Mouse (Mus musculus): Measurements from ENCODE around the gene Pik3r6.

Pik3r6 gene

DNA sequence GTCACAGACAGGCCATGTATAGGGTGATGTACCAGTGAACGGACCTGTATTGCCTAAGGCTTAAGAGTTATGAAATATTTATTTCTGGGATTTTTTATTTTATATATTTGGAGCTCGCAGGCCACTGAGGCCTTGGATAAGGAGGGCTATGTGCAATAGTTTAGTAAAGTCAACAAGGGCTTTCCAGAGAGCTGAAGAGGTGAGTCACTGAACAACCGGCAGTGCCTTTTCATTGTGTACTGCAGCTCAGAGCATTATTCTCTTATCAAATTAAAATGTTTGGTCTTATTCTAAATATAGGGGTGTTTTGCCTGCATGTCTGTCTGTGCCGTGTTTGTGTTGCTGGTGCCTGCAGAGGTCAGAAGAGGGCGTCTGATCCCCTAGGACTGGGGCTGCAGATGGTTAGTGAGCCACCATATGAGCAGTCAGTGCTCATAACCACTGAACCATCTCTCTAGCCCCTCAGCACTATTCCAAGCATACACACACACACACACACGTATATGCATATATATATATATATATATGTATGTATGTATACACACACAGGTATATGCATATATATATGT lies 14.5 kb upstream of the Pik3r6 start:
- DNase-seq (ENCODE audit: low read depth), result no peak

DNA sequence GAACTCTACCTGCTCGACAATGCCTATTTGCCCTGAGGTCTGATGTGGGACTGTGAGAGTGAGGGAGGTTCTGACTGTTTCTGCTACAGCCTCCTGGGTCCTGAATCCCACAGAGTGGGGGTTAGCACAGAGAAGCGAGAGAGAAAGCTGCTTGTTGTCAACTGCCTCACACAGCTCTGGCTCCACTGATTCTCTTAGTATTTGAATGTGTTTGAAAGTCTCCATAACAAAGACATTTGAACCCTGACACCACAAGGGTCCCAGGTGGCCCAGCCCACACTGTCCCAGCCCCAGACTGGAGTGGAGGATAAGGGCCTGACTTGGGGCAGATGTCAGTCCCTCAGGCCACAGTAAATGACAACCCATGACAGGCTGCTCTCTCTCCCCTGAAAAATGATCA lies 13.6 kb upstream of the Pik3r6 start:
- DNase-seq (ENCODE audit: low read depth), result no peak

DNA sequence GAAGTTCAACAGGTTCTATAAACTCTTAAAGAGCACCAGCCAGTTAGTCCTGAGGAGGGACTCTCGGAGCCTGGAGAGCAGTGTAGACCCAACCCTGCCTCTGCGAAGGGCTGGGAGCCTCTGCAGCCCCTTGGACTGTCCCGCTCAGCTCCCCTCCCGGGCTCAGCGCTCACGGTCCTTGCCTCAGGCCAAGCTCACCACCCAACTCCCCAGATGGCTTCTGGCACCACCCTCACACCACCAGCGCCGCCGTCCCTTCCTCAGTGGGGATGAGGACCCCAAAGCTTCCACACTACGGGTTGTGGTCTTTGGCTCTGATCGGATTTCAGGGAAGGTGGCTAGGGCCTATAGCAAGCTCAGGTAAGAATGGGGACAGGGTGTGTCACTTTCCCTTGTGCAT lies 10.2 kb upstream of the Pik3r6 start:
- no peak for DNase-seq (ENCODE audit: low read depth)

DNA sequence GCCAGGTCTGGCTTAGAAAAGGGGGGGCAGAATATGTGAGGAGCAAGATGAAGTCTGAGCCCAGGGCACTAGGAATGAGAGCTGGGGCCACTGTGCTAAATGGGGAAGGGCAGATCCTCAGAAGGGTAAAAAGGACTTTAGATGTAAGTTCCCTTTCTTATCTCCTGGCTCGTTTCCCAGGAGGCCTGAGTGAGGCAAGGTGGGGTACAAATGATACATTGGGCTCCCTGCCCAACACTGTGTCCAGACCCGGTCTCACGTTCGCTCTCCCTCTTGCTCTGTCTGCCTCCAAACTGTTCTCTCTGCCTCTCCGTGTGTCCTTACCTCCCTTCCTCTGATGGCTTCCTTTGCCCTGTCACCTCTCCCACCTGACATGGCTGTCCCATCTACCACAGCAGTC lies 9.1 kb upstream of the Pik3r6 start:
- DNase-seq (ENCODE audit: low read depth), result no peak

DNA sequence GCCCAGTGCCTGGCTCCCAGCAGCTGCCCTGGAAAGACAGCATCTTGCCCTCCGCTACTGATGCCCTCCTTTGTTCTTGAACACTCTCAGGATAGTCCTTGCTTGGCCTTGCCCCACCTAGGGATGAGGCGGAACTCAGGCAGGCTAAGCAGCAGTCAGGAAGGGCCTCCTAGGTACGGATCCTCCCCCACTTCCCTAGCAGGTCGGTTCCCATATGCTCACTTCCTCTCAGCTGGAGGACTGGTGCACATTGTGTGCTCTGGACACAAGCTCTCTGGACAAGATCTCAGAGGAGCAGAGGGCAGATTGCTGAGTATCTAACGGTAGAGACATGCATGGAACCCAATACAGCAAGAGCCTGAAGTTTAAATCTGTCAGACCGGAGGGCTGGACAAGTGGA lies 5.7 kb upstream of the Pik3r6 start:
- no peak for DNase-seq (ENCODE audit: low read depth)

DNA sequence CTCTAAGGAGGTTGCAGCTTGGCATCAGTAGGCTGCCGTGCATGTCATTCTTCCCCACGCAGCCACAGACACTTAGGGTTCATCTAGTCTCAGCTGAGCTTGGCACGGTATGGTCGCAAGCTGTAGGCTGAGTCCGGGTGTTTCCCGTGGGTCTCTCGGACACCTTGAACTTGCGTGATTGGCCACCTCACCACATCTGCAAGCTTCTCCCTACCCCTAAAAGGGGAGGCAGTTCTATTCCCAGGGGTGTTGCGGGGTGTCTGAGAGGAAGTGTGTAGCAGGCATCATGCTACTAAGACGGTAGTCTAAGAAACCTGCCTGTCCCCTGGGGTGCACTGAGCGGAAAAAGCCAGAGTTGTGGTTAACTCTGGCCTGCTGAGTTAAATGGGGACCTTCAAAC lies 4.3 kb upstream of the Pik3r6 start:
- no peak for DNase-seq (ENCODE audit: low read depth)

DNA sequence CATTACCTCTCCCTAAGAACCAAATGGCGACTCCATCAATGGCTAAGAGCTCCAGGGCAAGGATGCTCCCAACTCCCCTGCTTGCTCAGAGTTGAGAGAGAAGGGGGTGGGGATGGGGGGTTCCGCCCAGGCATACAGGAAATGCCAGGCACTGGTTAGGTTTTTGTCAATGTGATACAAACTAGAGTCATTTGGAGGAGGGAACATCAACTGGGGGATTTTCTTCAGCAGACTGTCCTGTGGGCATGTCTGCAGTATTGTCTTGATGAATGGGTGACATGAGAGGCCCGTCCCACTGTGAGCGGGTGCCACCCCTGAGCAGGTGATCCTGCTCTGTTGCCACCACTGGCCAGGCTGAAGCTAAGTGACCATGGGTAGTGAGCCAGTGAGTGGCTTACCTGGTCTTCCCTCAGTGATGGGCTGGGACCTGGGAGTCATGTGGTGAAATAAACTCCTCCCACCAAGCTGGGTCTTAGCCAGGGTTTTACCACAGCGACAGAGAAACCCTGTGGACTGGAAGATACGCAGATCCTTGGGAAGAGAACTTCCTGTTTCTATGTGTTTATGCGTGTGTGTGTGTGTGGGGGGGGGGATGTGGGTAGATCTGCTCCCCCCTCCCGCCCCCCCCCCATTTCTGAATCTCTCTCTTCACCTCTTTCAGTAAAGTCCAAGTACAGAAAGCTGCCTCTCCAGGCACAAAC lies 3.7 kb upstream of the Pik3r6 start:
- DNase-seq (ENCODE audit: low read depth), result no peak

DNA sequence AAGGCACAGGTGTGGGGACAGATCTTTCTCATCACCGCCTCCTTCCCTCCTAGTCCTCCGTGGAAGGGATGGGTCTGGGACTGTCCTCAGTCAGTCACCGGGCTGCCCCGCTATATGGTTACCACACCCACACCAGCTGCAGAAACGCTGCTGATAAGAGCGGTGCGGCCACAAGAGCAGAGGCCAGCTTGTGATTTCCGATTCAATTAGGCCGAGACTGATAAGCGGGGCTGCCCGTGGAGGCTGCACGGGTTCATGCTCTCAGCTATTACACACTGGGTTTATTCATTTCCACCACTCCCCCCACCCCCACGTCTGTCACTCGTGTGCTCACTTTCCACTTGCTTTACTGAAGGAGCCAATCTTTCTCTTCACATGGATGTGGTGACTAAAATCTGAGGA lies 1.9 kb upstream of the Pik3r6 start:
- DNase-seq (ENCODE audit: low read depth), result peak; percentile 19

DNA sequence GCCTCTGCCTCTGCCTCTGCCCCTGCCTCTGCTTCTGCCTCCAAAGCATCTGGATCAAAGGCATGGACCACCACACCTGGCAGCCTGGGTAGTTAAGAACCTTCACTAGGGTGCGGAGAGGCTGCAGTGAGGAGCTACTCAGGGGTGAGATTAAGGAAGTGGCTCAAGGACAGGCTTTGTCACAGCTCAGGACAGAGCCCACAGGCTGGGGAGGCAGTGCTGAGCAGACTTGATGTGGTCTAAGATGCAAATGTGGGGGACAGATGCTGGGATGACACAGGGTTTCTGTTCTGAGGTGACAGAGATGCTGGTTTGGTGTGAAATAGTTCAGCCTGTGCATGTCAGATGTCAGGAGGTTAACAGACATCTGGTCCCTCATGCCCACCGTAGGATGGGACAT lies 411 bp upstream of the Pik3r6 start:
- no peak for DNase-seq (ENCODE audit: low read depth)

DNA sequence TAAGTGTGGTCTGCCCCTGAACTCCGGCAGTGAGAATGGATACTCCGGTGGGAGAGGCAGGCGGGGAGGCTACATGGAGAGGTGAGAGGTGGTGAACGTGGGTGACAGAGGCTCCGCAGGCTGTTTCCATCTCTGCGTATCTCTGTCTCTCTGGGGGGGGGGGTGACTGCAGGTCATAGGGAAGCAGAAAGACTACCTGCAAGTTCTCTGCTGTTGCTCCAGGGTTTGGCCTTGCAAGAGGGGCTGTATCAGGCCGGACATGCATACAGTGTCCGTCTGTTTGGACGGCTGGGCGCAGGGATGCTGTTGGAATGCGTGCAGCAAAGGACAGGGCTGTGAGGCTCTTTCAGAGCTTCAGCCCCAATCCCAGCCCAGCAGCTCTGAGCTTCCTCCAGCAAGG lies 2.1 kb downstream of the Pik3r6 start:
- no peak for DNase-seq (ENCODE audit: low read depth)

DNA sequence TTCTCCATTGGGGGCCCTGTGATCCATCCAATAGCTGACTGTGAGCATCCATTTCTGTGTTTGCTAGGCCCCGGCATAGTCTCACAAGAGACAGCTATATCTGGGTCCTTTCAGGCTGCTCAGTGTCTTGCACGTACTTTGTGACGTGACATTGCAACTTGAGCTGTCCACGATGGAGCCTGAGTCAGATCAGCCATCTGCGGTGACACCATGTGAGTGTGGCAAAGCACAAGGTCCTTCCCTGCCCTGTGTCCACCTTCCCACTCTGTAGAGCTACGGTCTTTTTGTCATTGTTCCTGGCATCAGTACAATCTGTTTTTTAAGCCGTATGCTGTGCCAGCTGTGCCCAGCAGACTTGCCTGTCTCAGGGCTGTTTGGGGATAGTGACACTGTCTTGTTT lies 4.4 kb downstream of the Pik3r6 start:
- DNase-seq (ENCODE audit: low read depth), result no peak

DNA sequence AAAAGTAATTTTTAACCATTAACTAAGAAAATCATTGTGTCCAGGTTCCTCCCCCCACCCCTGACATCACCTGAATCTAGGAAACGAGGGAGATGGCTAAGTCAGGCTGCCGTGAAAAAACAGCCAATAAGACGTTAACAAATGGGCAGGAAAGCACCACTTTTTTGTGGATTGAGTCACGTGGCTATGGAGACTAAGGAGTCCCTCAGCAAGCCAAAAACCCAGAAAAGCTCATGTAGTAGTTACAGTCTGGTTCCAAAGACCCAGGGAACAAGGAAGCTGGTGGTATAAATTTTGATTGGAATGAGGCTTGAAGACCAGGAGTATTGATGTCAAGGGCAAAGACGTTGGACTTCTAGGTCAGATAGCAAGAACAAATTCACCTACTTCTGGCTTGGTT lies 5.8 kb downstream of the Pik3r6 start:
- DNase-seq (ENCODE audit: low read depth), result no peak

DNA sequence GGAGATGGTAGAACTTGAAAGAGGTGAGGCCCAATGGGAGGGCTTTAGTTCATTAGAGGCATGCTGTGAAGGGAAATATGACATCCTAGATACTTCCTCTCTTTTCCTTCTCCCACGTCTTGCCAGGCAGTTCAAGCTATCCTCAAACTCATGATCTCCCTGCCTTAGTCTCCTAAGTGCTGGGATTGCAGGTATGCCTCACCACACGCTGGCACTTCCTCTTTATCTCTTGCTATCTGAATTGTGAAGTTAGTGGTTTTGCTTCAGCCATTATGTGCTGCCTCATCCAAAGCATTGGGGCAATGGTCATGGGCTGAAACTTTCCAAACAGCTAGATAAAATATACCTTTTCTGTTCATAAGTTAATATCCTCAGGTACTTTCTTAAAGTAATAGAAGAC lies 6.4 kb downstream of the Pik3r6 start:
- no peak for DNase-seq (ENCODE audit: low read depth)

DNA sequence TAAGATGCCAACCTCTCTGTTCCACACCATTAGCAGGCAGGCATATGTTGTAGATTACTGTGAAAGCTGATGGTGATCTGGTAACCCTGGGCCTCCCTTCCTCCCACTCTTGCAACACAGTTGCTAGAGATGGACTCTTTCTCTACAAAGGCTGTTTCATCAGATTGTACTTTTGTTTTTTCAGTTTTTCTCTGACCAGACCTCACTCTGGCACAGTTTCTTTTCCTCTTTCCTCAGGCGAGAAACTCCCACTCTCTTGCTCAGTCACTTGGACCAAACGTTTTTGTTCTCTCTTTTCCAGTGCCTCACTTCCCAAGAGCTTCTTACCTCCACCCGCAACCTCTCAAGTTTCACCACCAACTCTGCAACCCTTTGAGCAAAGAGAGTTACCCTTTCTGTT lies 11.2 kb downstream of the Pik3r6 start:
- no peak for DNase-seq (ENCODE audit: low read depth)

DNA sequence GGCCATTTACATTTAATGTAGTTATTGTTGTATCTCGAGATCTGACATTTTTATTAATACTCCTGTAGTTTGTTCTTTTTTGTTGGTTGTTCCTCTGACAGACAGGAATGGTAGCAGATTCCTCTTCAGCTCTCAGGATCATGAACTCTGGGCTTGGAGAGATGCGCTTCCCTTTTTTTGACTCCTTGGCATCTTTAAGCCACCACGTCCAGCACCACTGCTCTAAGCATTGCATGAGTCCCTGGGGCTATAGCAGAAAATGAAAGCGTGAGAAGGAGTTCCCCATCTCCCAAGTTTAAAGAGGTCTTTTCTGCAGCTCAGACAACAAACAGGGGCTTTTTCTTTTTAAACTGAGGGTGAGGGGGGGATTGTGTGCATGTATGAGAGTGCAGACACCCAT lies 16.5 kb downstream of the Pik3r6 start:
- no peak for DNase-seq (ENCODE audit: low read depth)

DNA sequence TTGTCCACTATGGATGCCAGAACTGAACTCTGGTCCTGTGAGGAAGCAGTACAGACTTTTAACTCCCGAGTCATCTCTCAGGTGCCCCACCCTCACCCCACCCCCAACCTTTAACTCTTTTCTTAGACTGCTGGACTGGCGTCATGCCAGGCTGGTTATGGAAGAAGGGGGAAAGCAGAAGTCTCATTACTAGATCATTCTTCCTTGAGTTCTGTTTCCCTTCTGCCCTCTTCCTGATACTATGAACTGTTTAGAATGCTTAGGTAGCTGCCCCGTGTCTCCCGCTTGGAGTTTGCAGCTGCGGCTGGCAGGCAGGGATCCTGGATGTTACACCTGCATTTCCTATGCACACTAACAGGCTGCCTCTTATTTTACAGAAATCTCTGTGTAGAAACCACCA lies 17.0 kb downstream of the Pik3r6 start:
- DNase-seq (ENCODE audit: low read depth), result no peak

DNA sequence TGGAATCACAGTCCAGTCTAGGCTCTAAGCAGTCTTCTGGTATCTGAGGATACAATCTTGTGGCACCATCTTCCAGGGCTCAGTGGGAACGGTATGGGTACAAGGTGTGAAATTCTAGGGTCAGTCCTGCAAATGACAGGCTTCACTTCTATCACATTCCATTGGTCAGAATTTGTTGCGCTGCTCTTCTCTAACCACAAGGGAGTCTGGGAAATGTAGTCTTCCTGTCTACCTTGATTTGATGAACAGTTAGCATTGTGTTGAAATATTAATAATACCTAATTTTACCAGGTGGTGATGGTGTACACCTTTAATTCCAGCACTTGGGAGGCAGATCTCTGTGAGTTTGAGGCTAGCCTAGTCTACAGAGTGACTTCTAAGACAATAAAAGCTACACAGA lies 17.6 kb downstream of the Pik3r6 start:
- DNase-seq (ENCODE audit: low read depth), result no peak

DNA sequence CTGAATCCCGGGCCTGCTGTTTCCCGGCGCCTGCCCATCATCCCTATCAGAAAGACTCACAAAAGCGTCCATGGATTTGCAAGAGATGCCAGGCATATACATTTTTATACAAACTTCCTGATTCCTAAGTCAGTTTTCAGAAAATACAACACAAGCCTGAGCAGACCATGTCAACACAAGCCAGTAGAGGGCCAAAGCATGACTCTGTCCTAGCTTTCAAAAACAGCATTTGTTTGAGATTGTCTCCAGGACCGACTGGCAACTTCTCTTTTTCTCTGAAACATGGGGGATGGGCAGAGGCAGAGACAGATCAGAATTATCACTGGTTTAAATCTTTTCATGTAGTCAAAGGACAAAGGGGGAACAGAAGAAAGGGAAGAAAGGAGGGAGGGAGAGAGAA lies 18.5 kb downstream of the Pik3r6 start:
- DNase-seq (ENCODE audit: low read depth), result no peak

DNA sequence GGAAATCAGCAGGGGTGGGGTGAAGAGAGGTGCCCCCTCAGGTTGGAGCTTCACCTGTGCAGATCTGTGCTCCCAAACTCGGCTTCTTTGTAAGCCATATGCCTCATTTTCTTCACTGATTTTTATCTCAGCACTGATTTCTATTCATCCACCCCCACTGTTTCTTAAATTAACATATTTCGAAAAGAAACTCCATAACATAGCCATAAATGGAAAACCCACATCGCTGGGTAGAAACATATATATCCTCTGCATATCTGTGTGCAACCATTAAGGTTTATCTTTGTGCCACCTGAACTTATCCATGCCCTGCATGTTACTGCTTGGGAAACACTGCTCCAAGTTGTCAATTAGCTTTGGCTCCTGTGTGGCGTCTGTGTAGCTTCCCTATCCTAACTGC lies 23.6 kb downstream of the Pik3r6 start:
- DNase-seq (ENCODE audit: low read depth), result no peak

DNA sequence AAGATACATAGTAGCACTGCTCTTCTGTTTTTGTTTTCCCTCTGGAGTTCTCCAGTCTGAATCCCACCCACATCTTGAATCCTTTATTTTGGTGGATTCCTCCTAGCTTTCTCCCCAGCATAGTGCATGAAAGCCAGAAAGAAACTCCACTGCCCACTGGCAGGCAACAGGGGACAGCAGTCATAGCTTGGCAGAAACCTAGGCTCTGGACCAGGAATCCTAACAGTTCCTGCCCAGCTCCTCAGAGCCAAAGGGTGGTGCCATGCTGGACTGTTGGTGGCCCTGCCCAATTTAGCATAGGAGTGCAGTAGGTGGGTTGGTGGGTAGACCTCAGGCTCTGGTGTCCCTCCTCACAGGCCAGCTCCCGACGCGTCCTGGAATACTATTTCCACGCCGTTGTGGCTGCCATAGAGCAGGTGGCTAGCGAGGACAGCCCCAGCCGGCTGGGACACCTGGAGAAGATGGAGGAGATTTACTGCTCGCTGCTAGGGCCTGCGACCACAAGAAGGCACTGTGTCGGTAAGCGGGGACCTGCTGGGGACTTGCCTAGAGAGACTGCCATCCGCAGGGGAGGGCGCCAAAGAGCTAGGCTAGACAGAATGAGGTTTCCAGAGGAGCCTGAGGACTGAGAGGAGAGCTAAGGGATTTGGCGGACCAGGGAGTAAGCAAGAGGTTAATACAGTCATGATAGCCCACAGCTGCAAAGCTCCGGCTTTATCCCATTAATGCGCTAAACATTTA lies 28.4 kb downstream of the Pik3r6 start:
- no peak for DNase-seq (ENCODE audit: low read depth)

DNA sequence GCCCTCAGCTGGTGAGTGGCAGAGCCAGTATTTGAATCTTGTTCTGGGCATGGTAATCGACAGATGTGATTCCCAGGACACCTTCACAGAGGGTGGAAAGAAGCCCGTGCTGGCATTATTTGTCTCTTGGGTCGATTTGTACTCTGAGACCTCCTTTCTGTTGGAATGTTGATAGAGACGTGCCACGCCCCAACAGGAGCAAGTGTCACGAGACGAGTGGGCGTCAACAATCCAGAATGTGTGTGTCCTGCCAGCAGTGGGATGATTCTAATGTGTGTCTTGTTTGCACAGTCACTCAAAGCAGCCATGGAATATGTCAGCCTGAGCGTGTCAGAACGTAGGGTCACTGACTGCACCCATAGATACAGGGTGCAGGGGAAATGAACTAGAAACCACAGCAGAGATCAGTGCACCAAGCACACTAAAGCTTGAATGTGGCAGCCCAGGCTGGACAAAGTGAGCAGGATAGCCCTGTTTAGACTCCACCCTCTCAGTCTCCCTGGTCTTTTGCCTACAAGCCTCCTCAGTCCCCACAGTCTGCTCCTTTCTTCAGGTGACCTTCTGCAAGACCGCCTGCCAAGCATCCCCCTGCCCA lies 29.2 kb downstream of the Pik3r6 start:
- DNase-seq (ENCODE audit: low read depth), result no peak

DNA sequence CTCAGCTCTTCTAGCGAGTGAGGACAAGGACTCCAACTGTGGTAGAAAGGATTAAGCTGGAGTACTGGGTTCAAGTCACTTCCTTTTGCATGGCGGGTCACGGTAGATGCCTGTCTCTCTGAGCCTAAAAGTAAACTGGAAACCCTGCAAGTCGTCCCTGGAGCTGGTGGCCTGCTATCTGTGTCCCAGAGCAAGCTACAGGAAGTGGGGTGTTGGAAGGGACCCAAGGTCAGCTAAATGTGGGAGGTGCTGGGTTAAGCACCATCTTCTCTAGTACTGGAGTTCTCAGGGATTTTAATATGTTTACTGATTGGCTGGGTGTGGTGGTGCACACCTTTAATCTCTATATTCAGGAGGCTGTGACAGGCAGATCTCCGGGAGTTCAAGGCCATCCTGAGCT lies 30.0 kb downstream of the Pik3r6 start:
- no peak for DNase-seq (ENCODE audit: low read depth)

DNA sequence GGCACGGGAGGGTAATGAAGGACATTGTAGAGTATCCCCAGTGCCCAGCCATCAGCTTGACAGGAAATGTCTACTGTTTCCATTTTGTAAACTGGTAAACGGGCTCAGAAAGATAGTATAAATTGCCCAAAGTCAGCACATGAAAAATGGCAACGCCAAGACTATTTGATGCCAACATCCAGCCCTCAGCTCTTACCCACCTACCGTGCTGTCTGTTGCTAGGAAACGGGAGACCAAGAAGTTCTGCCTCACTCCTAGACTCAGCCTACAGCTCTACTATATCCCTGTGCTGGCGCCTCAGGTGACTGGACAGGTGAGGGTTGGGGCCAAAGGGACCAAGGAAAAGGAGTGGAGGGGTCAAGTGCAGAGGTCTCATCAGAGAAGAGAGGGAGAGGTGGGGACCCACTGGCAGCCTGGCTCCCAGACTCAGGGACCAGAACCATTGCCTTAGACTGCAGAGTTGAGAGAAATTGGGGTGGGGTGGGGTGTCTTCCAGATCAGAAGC lies 31.2 kb downstream of the Pik3r6 start:
- DNase-seq (ENCODE audit: low read depth), result no peak
